Mouse (Mus musculus) ES-CJ7 (cell line): ENCODE measurements around the gene Arf6.
"Not testable (repeated sequence)": the region's sequence is repeated elsewhere in the genome, so short reads cannot be mapped to it uniquely, and the experiment has no call there.

Source experiments
- DNase-seq: peaks from one replicate; pipeline ENCODE4 v3.0.0; 2011; ENCODE audit warnings: low read depth, low spot score

Gene Arf6

DNA sequence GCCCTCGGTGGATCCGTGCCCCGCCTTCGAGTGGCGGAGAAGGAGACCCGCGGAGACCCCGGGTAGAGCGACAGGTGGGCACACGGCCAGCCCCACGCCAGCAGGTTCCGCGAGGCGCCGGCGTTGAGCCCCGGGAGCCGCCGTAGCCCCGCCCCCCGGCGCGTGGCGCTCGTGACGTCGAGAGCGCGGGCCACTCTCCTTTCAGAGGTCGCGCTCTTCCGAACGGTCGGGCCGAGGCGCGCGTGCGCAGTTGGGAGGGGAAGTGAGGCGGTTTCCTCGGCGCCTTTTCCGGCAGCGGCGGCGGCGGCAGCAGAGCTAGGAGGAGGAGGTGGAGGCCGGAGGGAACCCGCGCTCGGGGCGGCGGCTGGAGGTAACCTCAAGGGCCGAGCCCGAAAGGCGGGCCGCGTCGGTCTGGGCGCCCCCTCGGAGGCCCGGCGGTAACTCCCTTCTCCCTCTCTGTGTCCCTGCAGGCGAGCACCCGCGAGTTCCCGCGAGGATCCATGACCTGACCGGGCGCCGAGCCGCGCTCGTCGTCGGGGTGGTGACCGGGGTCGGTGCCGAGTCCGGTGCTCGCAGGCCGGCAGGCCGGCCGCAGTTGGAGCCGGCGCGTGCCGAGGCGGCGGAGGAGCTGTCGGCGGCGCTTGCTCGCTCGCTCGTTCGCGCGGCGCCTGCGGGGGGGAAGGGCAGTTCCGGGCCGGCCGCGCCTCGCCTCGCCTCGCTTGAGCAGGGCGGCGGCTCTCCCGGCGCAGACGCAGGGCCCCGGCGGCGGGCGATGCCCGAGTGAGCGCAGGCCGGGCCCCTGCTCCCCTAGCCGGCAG is at the start of gene Arf6, which contains the start of gene Gm9887:
Gene Arf6, plus strand, starts transcription at position 297 of the 818 bp plus-strand sequence.
Gene Gm9887, minus strand, starts transcription at position 605 of the 818 bp plus-strand sequence.
- peak; percentile 95 for DNase-seq

DNA sequence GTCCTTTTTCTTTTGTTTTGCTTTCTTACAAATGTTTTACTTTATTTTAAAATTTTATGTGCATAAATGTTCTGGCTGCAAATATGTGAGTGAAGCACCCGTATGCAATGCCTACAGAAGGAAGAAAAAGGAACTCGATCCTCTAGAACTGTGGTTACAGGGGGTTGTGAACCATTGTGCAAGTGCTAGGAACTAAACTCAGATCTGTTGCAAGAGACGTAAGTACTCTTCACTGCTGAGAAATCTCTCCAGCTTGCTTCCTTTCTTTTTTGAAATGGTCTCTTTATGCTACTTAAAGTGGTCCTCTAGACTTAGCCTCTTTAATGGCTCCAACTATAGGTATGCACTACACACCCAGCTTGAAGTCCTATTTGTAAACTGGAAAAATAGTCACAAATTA is 40.8 kb upstream of the Arf6 start:
- no peak for DNase-seq

DNA sequence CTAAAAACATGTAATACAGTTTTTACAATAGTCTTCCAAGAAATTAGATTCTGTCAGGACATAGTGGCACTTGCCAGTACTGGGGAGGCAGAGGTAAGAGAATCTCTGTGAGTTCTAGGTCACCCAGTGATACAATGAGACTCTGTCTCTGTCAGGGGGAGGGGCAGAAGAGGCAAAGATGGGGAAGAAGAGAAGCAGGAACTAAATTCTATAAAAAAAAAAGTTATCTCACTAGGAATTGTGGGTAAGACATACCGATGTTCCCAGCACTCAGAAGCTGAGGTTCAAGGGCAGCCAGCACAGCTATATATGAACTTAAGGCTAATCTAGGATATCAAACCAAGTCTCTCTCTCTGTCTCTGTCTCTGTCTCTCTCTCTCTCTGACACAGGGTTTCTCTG is 39.8 kb upstream of the Arf6 start:
- no peak for DNase-seq

DNA sequence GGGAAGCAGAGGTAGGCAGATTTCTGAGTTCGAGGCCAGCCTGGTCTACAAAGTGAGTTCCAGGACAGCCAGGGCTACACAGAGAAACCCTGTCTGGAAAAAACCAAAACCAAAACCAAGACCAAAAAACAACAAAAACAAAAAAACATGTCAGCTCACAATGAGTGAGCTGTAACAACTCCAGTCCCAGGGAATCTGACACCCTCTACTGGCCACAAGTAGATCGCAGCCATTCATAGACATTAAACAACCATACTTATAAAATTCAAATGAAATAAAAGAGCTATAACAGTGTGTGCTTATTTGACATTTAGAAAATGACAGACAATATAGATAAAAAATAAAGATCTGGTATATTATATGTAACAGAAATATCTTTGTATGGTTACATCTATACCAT is 38.4 kb upstream of the Arf6 start:
- DNase-seq = peak; percentile 41

DNA sequence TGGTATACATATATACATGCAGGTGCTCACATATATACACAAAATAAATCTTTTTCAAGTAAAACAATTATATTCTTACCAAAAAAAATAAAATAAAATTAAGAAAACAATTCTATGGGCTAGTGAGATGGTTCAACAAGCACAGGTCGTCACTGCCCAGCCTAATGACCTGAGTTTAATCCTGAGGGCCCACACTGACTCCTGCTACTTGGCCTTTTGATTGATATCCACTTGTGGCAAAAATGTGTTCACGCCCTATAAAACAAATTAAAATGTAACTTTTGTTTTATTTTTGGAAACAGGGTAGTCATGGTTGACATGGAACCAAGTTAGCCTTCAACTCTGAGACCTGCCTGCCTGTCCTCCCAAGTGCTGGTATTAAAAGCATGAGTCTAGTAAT is 22.0 kb upstream of the Arf6 start:
- no peak for DNase-seq

DNA sequence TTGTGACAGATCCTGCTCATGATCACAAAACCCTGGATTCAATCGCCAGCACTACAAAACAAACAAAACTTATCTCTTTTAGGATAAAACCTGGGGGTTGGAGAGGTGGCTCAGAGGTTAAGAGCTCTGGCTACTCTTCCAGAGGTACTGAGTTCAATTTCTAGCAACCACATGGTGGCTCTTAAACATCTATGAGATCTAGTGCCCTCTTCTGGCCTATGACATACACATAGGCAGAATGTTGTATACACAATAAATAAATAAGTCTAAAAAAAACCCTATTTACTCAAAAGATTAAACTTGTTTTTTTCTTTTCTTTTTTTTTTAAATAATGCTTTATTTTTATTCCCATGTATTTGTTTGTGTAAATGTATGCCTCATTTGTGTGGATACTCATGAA is 20.3 kb upstream of the Arf6 start:
- DNase-seq = peak; percentile 48

DNA sequence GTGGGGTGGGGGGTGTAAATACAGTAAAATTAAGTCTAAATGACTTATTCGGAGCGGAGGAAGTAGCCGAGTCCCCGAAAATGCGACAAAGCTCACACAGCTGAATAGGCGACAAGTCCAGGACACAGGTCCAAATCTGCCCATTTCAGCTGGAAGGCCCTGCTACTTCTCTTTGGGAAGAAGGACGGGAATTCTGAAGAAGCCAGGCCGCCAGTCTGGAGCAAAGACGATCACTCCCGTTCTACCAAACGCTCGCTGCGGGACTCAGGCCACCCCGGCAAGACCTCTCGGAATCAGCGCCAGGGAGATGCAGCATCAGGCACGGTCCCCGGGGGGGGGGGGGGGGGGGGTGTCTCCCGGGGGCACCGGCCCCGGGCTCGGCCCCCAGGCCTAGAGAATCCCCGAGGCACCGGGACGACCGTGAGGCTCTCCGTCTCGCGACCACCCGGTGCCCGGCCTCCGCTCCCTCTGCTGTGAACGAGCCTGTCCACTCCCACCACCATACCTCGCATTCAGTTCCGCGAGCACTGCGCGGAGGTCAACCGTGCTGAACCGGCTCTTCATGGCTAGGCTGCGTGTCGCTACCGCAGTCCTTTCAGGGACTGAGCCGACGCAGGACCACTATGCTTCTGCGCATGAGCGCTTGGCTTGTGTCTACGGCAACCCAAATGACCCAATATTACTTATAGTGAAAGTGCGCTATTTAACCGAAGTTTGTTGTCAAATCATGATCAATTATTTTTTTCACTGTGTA is 15.2 kb upstream of the Arf6 start, which contains the start of gene Nemf:
Gene Nemf, minus strand, starts transcription at position 620 of the 754 bp plus-strand sequence.
- peak; percentile 92 for DNase-seq

DNA sequence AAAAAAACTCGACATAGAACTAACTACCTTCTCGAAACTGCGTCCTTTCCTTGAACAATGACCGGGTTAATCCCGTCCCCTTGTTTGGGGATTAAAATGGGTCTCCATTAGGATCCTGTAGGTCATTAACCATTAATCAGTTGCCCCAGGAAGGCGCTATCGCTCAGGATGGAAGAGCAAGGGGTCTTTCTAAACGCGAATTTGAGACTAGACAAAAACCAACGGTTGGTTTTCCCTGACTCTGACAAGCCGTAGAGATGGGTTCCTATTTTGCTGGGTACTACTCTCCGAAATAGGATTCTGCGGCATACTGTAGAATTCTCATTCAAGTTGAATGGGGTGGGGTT is 14.7 kb upstream of the Arf6 start:
- no peak for DNase-seq

DNA sequence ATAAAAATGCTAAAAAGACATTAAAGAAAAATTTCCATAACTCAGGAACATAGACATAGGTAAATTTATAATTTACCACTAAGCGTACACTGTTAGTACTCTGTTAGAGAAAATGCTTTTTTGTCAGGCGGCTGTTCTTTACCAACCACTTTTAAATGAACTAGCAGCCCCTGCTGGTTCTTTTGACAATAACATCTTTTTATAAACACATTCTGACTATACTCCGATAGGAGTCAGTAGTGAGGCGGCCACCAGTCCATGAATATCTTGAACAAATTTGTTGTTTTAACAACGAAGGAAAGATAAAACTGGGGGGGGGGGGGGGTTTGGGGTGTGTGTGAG is 11.3 kb upstream of the Arf6 start:
- peak; percentile 79 for DNase-seq

DNA sequence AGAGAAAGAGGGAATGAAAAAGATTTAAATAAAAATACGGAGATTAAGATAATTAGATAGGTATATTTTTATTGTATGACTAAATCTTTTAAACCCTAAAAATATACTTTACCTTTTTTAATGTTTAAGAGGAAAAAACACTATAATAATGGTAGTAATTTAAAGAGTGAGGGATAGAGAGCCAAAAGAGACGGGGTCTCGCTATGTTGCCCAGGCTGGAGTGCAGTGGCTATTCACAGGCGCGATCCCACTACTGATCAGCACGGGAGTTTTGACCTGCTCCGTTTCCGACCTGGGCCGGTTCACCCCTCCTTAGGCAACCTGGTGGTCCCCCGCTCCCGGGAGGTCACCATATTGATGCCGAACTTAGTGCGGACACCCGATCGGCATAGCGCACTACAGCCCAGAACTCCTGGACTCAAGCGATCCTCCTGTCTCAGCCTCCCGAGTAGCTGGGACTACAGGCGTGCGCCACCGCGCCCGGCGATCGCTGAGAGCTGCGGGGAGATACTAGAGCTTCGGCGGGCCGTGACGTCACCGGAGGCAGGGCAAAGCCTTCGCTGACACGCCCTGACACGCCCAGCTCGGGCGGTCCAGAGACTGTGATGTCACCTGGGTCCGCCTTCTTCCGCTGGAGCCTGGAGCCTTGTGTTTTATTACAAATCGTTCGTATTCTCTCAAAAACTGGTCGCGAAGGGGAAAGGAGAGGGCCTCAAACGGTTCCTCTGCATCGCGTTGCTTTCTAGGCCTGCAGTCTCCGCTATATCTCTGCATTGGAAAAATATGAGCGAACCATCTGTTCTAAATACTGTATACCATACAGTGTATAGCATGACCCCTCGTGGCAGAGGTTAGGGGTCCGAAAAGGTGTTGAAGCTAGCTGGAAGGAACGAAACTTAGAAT is 10.7 kb upstream of the Arf6 start:
- DNase-seq = peak; percentile 96

DNA sequence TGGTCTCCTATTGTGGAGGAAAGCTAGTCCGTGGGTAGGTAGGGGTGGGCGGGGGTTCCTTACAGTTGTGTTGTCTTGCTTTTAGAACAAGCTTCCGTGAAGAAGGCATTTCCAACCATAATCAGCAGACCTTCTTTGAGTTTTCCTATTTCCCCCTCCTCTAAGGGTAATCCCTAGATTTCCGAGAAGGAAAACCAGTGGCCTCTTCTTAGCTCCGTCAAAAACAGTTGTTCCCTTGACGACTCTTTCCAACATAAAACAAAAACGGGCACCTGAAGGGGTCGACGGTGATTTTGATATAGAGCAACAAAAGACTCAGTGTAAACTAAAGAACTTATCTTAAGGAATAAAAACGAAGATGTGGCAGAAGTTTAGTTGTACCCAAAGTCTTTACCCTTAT is 10.0 kb upstream of the Arf6 start:
- DNase-seq = no peak

DNA sequence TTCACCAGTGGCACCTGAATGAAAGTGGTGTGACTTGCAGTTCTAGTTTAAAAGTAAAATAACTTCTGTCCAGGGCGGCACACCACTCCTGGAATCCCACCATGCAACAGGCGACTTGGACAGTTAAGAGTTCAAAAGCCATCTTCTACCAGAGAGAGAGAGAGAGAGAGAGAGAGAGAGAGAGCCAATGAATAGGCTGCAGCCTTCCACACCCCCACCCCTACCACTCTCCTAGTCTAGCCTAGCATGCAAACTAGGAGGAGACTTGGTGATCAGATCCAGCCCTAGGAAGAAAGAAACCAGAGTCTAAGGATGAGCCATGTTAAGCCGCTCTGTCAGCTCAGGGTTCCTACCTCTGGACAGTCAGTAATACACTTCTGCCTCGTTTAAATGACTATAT is 9.6 kb upstream of the Arf6 start:
- peak; percentile 59 for DNase-seq

DNA sequence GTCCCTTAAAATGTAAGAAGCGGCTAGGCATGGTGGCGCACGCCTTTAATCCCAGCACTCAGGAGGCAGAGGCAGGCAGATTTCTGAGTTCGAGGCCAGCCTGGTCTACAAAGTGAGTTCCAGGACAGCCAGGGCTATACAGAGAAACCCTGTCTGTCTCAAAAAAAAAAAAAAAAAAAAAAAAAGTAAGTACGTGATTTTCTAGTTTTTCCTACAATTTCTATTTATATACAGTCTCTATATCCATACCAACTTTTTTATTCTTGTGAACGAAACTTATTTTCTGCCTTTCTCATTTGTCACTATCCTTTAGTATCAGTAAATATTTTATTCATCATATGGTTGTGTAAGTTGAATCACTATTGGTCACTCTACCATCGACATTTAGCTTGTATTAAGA is 8.8 kb upstream of the Arf6 start:
- not testable (repeated sequence) for DNase-seq

DNA sequence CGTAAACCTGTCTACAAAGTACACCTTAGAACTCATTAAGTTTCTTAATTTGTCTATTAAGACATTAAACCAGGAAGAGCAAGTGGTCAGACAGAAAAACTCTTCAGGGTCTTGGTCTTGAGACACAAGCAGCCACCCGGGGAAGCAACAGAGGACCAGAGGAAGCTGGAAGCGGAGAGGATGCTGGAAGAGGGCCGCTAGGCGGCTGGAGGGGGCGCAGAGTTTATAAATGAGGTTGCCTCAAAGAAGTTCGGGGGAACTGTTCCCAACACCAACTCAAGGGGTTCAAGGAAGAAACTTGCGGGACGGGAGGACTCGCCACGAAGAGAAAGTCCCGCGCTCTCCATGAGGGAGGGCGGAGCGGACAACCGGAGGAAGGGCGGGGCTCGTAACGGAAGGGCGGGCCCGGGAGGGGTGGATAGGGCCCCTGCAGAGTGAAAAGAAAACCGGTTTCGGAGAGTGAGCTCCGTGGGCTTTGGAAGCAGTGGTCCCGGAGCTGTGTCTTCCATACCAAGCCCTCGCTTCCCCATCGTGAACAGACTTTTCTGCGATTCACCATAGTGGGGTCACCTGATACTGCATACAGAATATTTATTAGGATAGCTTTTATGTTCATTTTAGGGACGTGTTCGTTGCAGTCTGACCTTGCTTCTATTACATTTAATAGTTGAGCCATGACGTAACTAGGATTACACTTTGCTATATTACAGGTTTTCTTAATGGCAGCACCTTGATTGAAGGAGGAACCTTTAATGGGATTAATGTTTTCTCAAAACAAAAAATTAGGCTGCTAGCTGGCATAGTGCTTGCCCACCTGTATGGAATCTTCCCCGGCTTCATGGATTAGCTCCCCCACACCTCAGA is 7.8 kb upstream of the Arf6 start:
- DNase-seq = peak; percentile 64

DNA sequence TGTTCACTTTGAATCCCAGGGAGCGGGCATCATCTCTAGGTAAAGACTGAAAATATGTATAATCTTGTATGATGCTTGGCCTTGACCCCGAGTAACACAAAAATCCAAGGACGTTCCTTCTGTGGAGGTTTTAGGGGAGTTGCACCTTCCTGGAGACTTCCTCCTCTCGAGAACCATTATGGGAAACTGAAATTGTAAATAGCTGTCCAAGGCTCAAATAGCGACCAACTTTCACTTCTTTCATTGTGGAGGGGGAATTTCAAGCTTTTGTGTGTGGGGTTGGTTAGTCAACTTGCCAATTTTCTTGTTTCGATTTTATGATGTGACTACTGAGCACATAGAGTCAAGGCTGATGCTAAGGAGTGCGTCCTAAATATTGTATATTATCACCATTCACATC is 6.2 kb upstream of the Arf6 start:
- no peak for DNase-seq

DNA sequence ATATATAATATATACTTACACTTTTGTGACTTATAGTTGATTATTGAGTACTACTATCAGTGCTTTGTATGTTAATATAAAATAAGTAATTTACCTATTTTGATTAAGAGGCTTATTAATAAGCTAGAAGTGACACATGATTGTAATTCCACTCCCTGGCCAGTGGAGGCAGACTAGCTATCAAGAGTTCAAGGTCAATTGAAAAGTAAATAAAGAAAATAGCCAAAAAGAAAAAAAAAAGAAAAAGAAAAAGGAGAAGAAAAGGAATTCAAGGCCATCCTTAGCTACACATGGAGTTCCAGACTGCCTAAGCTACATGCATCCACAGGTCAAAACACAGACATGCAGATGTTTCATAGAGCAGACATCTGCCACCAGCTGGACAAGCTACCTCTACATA is 5.5 kb upstream of the Arf6 start:
- no peak for DNase-seq

DNA sequence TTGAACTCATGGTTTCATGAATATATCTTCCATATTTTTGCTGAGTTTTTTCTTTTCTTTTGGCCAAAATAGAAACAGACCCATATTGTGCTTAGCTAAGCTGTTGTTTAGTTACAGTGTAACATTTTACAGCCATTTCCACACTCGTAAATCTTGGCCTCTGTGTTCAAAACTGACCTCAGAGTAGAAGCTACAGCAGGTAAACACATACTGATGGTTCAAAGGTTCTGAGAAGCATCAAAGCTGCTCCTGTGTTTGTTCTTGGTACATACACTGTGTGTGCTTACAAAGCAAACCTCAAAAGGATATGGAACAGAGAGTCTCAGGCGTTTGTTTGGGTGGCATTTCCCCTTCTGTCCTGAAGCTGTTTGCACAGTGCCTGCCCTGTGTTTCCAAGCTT is 4.4 kb upstream of the Arf6 start:
- no peak for DNase-seq

DNA sequence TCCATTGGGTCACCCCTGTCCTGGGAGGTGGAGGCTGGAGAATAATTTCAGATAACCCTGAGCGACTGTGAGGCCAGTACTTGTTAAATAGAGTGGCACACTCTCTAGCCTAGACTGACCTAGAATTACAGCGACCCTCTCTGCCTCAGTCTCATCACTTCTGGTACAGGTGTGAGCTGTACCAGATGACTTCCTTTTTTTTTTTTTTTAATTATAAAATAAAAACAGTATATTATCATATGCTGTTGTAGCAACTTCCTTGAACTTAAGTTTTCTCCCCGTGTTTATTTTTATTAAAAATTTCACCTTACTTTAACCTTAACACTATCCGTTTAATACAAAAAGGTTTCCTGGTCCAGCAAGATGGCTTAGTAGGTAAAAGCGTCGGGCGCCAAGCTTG is 1.0 kb upstream of the Arf6 start:
- DNase-seq = peak; percentile 23

DNA sequence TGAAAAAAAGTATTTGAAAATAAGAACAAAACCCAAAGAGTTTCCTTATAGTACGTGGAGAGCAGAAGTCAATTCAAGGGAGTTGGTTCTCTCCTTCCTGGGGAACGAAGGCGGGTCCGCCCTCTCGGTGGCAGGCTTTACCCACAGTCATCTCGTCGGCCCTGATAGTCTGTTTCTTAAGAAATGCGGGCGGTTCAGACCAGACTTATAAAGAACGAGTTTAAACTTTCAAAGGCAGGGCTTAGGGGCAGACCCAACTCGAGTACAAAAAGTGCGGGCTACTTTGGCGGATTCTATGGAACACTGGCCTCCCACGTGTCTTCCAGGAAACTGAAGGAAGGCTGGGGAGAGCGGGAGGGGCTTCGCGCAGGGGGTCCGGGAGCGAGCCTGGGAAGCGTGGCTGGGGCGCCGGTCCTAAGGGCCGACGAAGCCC is 513 bp upstream of the Arf6 start:
- DNase-seq = peak; percentile 77

DNA sequence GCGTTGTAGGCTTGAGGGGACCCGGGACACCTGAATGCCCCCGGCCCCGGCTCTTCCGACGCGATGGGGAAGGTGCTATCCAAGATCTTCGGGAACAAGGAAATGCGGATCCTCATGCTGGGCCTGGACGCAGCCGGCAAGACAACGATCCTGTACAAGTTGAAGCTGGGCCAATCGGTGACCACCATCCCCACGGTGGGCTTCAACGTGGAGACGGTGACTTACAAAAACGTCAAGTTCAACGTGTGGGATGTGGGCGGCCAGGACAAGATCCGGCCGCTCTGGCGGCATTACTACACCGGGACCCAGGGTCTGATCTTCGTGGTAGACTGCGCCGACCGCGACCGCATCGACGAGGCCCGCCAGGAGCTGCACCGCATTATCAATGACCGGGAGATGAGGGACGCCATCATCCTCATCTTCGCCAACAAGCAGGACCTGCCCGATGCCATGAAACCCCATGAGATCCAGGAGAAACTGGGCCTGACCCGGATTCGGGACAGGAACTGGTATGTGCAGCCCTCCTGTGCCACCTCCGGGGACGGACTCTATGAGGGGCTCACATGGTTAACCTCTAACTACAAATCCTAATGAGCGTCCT is 881 bp downstream of the Arf6 start:
- DNase-seq = peak; percentile 50
